Mouse (Mus musculus): Measurements from ENCODE around the gene Cog6. TPM values are rescaled to one million over a fixed set of nuclear protein-coding genes. Genes with fewer than 3 reads are reported as not detected.

Gene Cog6
- total and polyA plus RNA-seq, 2 experiments from 2014 or later: 28.0 to 37.2 TPM

- Histone ChIP-seq H3K9me3 (ENCODE audit: low read length) (no peaks in the 10 kb centered on the region), H3K4me3 (ENCODE audit: low read depth, low read length) (no peak overlapping the region), H3K4me2 (ENCODE audit: low read depth, low read length, poor library complexity, severe bottlenecking) (no peak overlapping the region), H3K4me1 (ENCODE audit: insufficient read depth, low read length) (no peaks in the 10 kb centered on the region), H3K27ac (ENCODE audit: low read depth, low read length) (no peak overlapping the region), H3K36me3 (ENCODE audit: insufficient read depth, low read length) (no peaks in the 10 kb centered on the region), H3K27me3 (ENCODE audit: insufficient read depth, low read length) (peaks cover 3% of the 10 kb centered on the region; the same call in 1 of the 2 replicates), H3K9ac (replicated peaks; ENCODE audit: low read length, poor library complexity, severe bottlenecking) (no peak overlapping the region)
- no peak for DNase-seq (ENCODE audit: low spot score)
- TF ChIP-seq CTCF (IDR thresholded peaks at IDR 0.05): no peak
- 46% methylated on average over 8 of the region's 8 CpGs for WGBS
- ATAC-seq (ENCODE audit: low FRiP score): no peak
Observed at GRCm38 (mm10) chr3:52963441-52963840, 53.6 kb downstream of the Cog6 start.

GRCm38 (mm10) chr3:52962391-52962790, 54.6 kb downstream of the Cog6 start:
- Histone ChIP-seq H3K4me1 (ENCODE audit: insufficient read depth, low read length) (no peaks in the 10 kb centered on the region), H3K27me3 (ENCODE audit: insufficient read depth, low read length) (no peaks in the 10 kb centered on the region), H3K4me2 (ENCODE audit: low read depth, low read length, poor library complexity, severe bottlenecking) (no peak overlapping the region), H3K36me3 (ENCODE audit: insufficient read depth, low read length) (no peaks in the 10 kb centered on the region), H3K9ac (replicated peaks; ENCODE audit: low read length, poor library complexity, severe bottlenecking) (no peak overlapping the region), H3K4me3 (ENCODE audit: low read depth, low read length) (no peak overlapping the region), H3K27ac (ENCODE audit: low read depth, low read length) (no peak overlapping the region), H3K9me3 (ENCODE audit: low read length) (no peaks in the 10 kb centered on the region)
- WGBS: 94% methylated on average over 14 of the region's 14 CpGs
- ATAC-seq (ENCODE audit: low FRiP score): no peak
- no peak for DNase-seq (ENCODE audit: low spot score)
- no peak for TF ChIP-seq CTCF (IDR thresholded peaks at IDR 0.05)

- no peaks in the 10 kb centered on the region for H3K9me3 ChIP-seq (ENCODE audit: low read length)
- H3K27ac ChIP-seq (ENCODE audit: low read depth, low read length): no peak overlapping the region
- 69% methylated on average over 3 of the region's 3 CpGs for WGBS
- no peaks in the 10 kb centered on the region for H3K4me1 ChIP-seq (ENCODE audit: insufficient read depth, low read length)
- ATAC-seq (ENCODE audit: low FRiP score) (no peak), DNase-seq (ENCODE audit: low spot score) (peak; percentile 42)
- TF ChIP-seq CTCF (IDR thresholded peaks at IDR 0.05): peak; percentile 70
- H3K4me3 ChIP-seq (ENCODE audit: low read depth, low read length): no peak overlapping the region
- no peak overlapping the region for H3K9ac ChIP-seq (replicated peaks; ENCODE audit: low read length, poor library complexity, severe bottlenecking)
- H3K36me3 ChIP-seq (ENCODE audit: insufficient read depth, low read length): no peaks in the 10 kb centered on the region
- no peaks in the 10 kb centered on the region for H3K27me3 ChIP-seq (ENCODE audit: insufficient read depth, low read length)
- no peak overlapping the region for H3K4me2 ChIP-seq (ENCODE audit: low read depth, low read length, poor library complexity, severe bottlenecking)
Observed at GRCm38 (mm10) chr3:52961661-52962060, 55.4 kb downstream of the Cog6 start.

- Histone ChIP-seq H3K27ac (ENCODE audit: low read depth, low read length) (no peak overlapping the region), H3K9ac (replicated peaks; ENCODE audit: low read length, poor library complexity, severe bottlenecking) (no peak overlapping the region), H3K27me3 (ENCODE audit: insufficient read depth, low read length) (no peaks in the 10 kb centered on the region), H3K9me3 (ENCODE audit: low read length) (no peaks in the 10 kb centered on the region), H3K4me3 (ENCODE audit: low read depth, low read length) (no peak overlapping the region), H3K4me1 (ENCODE audit: insufficient read depth, low read length) (no peaks in the 10 kb centered on the region), H3K36me3 (ENCODE audit: insufficient read depth, low read length) (no peaks in the 10 kb centered on the region), H3K4me2 (ENCODE audit: low read depth, low read length, poor library complexity, severe bottlenecking) (no peak overlapping the region)
- no peak for ATAC-seq (ENCODE audit: low FRiP score)
- 95% methylated on average over 13 of the region's 13 CpGs for WGBS
- no peak for TF ChIP-seq CTCF (IDR thresholded peaks at IDR 0.05)
- DNase-seq (ENCODE audit: low spot score): no peak
Observed at GRCm38 (mm10) chr3:52960951-52961350, 56.1 kb downstream of the Cog6 start.

- no peaks in the 10 kb centered on the region for H3K27me3 ChIP-seq (ENCODE audit: insufficient read depth, low read length)
- 90% methylated on average over 10 of the region's 10 CpGs for WGBS
- no peak overlapping the region for H3K4me3 ChIP-seq (ENCODE audit: low read depth, low read length)
- DNase-seq (ENCODE audit: low spot score): no peak
- no peaks in the 10 kb centered on the region for H3K9me3 ChIP-seq (ENCODE audit: low read length)
- no peak overlapping the region for H3K9ac ChIP-seq (replicated peaks; ENCODE audit: low read length, poor library complexity, severe bottlenecking)
- no peaks in the 10 kb centered on the region for H3K4me1 ChIP-seq (ENCODE audit: insufficient read depth, low read length)
- ATAC-seq (ENCODE audit: low FRiP score): no peak
- no peak overlapping the region for H3K4me2 ChIP-seq (ENCODE audit: low read depth, low read length, poor library complexity, severe bottlenecking)
- H3K36me3 ChIP-seq (ENCODE audit: insufficient read depth, low read length): no peaks in the 10 kb centered on the region
- H3K27ac ChIP-seq (ENCODE audit: low read depth, low read length): no peak overlapping the region
- TF ChIP-seq CTCF (IDR thresholded peaks at IDR 0.05): no peak
Observed at GRCm38 (mm10) chr3:52958444-52959120, 58.5 kb downstream of the Cog6 start.

- DNase-seq (ENCODE audit: low spot score) (no peak), ATAC-seq (ENCODE audit: low FRiP score) (no peak)
- Histone ChIP-seq H3K4me2 (ENCODE audit: low read depth, low read length, poor library complexity, severe bottlenecking) (no peak overlapping the region), H3K9me3 (ENCODE audit: low read length) (no peaks in the 10 kb centered on the region), H3K9ac (replicated peaks; ENCODE audit: low read length, poor library complexity, severe bottlenecking) (no peak overlapping the region), H3K4me3 (ENCODE audit: low read depth, low read length) (no peak overlapping the region), H3K36me3 (ENCODE audit: insufficient read depth, low read length) (no peaks in the 10 kb centered on the region), H3K27ac (ENCODE audit: low read depth, low read length) (no peak overlapping the region), H3K4me1 (ENCODE audit: insufficient read depth, low read length) (no peaks in the 10 kb centered on the region), H3K27me3 (ENCODE audit: insufficient read depth, low read length) (no peaks in the 10 kb centered on the region)
- 88% methylated on average over 7 of the region's 7 CpGs for WGBS
- TF ChIP-seq CTCF (IDR thresholded peaks at IDR 0.05): no peak
Observed at GRCm38 (mm10) chr3:52957861-52958260, 59.2 kb downstream of the Cog6 start.
